8 mouse cellular contexts compared by ENCODE assay signal in genomic region chr14:49782715-49783531, GRCm38 (mm10). TPM values are rescaled to one million over a fixed set of nuclear protein-coding genes. Genes with fewer than 3 reads are reported as not detected.
A peak's percentile ranks its signal among the peaks of the same experiment; 100 is the strongest.
DNase-seq lines count a peak whose midpoint lies in the region; ATAC-seq and TF ChIP-seq lines count a peak whose summit lies in the region.

Armh4 (minus strand) TSS chr14:49783383.

- no peak within 1 kb of the TSS for H3K4me3 ChIP-seq in thymus, adult 2 months (ENCODE audit: control insufficient read depth, insufficient read depth, low read length)
- H3K4me3 ChIP-seq in forebrain, postnatal 0 days (ENCODE audit: low read depth, low read length): peak within 1 kb of the TSS; percentile 74
- H3K4me3 ChIP-seq in liver, embryonic 13.5 days (replicated peaks): peak within 1 kb of the TSS; percentile 44
- peak within 1 kb of the TSS; percentile 62 for H3K4me3 ChIP-seq in neural tube, embryonic 13.5 days

- no peaks in the 10 kb centered on the region for H3K36me3 ChIP-seq in thymus, adult 2 months (ENCODE audit: control insufficient read depth, insufficient read depth, low read length)
- no peaks in the 10 kb centered on the region for H3K36me3 ChIP-seq in forebrain, postnatal 0 days (ENCODE audit: insufficient read depth)
- H3K36me3 ChIP-seq in liver, embryonic 13.5 days: no peaks in the 10 kb centered on the region
- H3K36me3 ChIP-seq in neural tube, embryonic 13.5 days: no peaks in the 10 kb centered on the region

- no peaks in the 10 kb centered on the region for H3K27me3 ChIP-seq in thymus, adult 2 months (ENCODE audit: control insufficient read depth, insufficient read depth, low read length)
- H3K27me3 ChIP-seq in forebrain, postnatal 0 days (ENCODE audit: insufficient read depth, low read length): 0 out of 2 replicates have a peak, but pooled peaks cover 3% of the 10 kb centered on the region
- no peaks in the 10 kb centered on the region for H3K27me3 ChIP-seq in liver, embryonic 13.5 days
- H3K27me3 ChIP-seq in neural tube, embryonic 13.5 days: no peaks in the 10 kb centered on the region

- ATAC-seq in forebrain, postnatal 0 days: peak; percentile 100
- ATAC-seq in liver, embryonic 13.5 days (ENCODE audit: low read depth): peak; percentile 86
- peak; percentile 100 for ATAC-seq in neural tube, embryonic 13.5 days (ENCODE audit: low read depth)

- TF ChIP-seq CTCF in thymus, adult 2 months (IDR thresholded peaks at IDR 0.05; ENCODE audit: borderline replicate concordance, control insufficient read depth, extremely low read depth, insufficient read depth, low read length, poor library complexity): no peak
- no peak for TF ChIP-seq CTCF in forebrain, postnatal 0 days (IDR thresholded peaks at IDR 0.05; ENCODE audit: low read depth)

- DNase-seq in thymus, adult 2 months: peak; percentile 3
- no peak for DNase-seq in thymus, postnatal 10 days (ENCODE audit: low spot score in 2 of 2)
- DNase-seq in forebrain, postnatal 0 days: peak; percentile 90
- DNase-seq in heart, postnatal 25 days (ENCODE audit: low spot score): peak; percentile 36
- peak; percentile 38 for DNase-seq in large intestine, adult 2 months (ENCODE audit: low read depth, low spot score)
- DNase-seq in liver, embryonic 13.5 days: no peak
- peak; percentile 76 for DNase-seq in urinary bladder, postnatal 14 days (ENCODE audit: low spot score)

- H3K9ac ChIP-seq in forebrain, postnatal 0 days: peak within 1 kb of the TSS; percentile 71
- no peak within 1 kb of the TSS for H3K9ac ChIP-seq in liver, embryonic 13.5 days
- H3K9ac ChIP-seq in neural tube, embryonic 13.5 days: peak within 1 kb of the TSS; percentile 82

- H3K4me2 ChIP-seq in forebrain, postnatal 0 days (ENCODE audit: low read depth): peak within 1 kb of the TSS; percentile 85
- peak within 1 kb of the TSS; percentile 64 for H3K4me2 ChIP-seq in liver, embryonic 13.5 days
- H3K4me2 ChIP-seq in neural tube, embryonic 13.5 days: peak within 1 kb of the TSS; percentile 69

- intact Hi-C loops in heart, postnatal 25 days (cut with DNase I): no loop called here

- no peak for TF ChIP-seq POLR2A in thymus, adult 2 months (IDR thresholded peaks at IDR 0.05; ENCODE audit: control insufficient read depth, extremely low read depth, insufficient read depth, low read length, poor library complexity)

- H3K4me1 ChIP-seq in thymus, adult 2 months (replicated peaks; ENCODE audit: control insufficient read depth, insufficient read depth, low read length): no peaks in the 10 kb centered on the region
- 0 out of 2 replicates have a peak, but pooled peaks cover 7% of the 10 kb centered on the region for H3K4me1 ChIP-seq in forebrain, postnatal 0 days (ENCODE audit: insufficient read depth)
- H3K4me1 ChIP-seq in liver, embryonic 13.5 days (replicated peaks): no peaks in the 10 kb centered on the region
- H3K4me1 ChIP-seq in neural tube, embryonic 13.5 days (replicated peaks): peaks cover 22% of the 10 kb centered on the region

- no peaks in the 10 kb centered on the region for H3K9me3 ChIP-seq in forebrain, postnatal 0 days (ENCODE audit: low read length)
- no peaks in the 10 kb centered on the region for H3K9me3 ChIP-seq in liver, embryonic 13.5 days (replicated peaks)
- no peaks in the 10 kb centered on the region for H3K9me3 ChIP-seq in neural tube, embryonic 13.5 days

- WGBS in thymus, adult 2 months: 7% methylated on average over 24 of the region's 24 CpGs
- WGBS in forebrain, postnatal 0 days: under 1% methylated on average over 24 of the region's 24 CpGs
- whole genome bisulfite sequencing in large intestine, adult 2 months: 3% methylated on average over 24 of the region's 24 CpGs
- 3% methylated on average over 24 of the region's 24 CpGs for WGBS in liver, embryonic 13.5 days (ENCODE audit: insufficient replicate concordance)
- 1% methylated on average over 24 of the region's 24 CpGs for WGBS in neural tube, embryonic 13.5 days

- H3K27ac ChIP-seq in thymus, adult 2 months (ENCODE audit: control insufficient read depth, insufficient read depth, low read length): no peak within 1 kb of the TSS
- peak within 1 kb of the TSS; percentile 57 for H3K27ac ChIP-seq in forebrain, postnatal 0 days (ENCODE audit: low read depth, low read length)
- no peak within 1 kb of the TSS for H3K27ac ChIP-seq in liver, embryonic 13.5 days
- peak within 1 kb of the TSS; percentile 86 for H3K27ac ChIP-seq in neural tube, embryonic 13.5 days (replicated peaks)

RNA-seq across cellular contexts. Expression of gene Armh4, which starts in this region (rescaled TPM):
- polyA plus RNA-seq in thymus, adult 2 months (2012; rRNA removed): 0.09 and 0.42 TPM in 2 replicates
- total RNA-seq in forebrain, postnatal 0 days (2014; rRNA removed): 18.8 and 20.4 TPM in 2 replicates
- 10.3 and 16.1 TPM in 2 replicates for polyA plus RNA-seq in forebrain, postnatal 0 days (2015; fragmentation: Nextera tagmentation; extraction: Ambion mirVana)
- total RNA-seq in heart, postnatal 25 days (2021): 1 to 10 TPM; 5.7 to 7.7 TPM
- polyA plus RNA-seq in large intestine, adult 2 months (2012; rRNA removed): 1.0 and 1.3 TPM in 2 replicates
- 1.0 and 1.1 TPM in 2 replicates for polyA plus RNA-seq in liver, embryonic 13.5 days (2015; fragmentation: Nextera tagmentation; extraction: Ambion mirVana)
- 56.6 and 64.2 TPM in 2 replicates for polyA plus RNA-seq in neural tube, embryonic 13.5 days (2015; fragmentation: Nextera tagmentation; extraction: Ambion mirVana)

Comparison
In these comparisons a context has a peak if more than half of its experiments do, and no peak if none do; other contexts are left out.
1. Peak in DNase-seq in thymus, adult 2 months; RNA of the gene not detected or under 1 TPM.
2. DNase-seq: peak in forebrain, postnatal 0 days (single experiment), heart, postnatal 25 days (single experiment), large intestine, adult 2 months (single experiment) and urinary bladder, postnatal 14 days (single experiment); none in thymus, postnatal 10 days (0 of 2) and liver, embryonic 13.5 days (single experiment).
3. H3K27ac ChIP-seq: peak in forebrain, postnatal 0 days (single experiment) and neural tube, embryonic 13.5 days (single experiment); none in thymus, adult 2 months (single experiment) and liver, embryonic 13.5 days (single experiment).
4. Peak in every context shown above with its lines, with median percentiles within 50 percentile points of each other: ATAC-seq and H3K4me2 ChIP-seq.